Mouse (Mus musculus) testis, adult 2 months (tissue): ENCODE data around the gene Hist1h3g.

Experiments
- CTCF ChIP-seq: fragments of 200-500 bp; IDR thresholded peaks from 2 replicates; pipeline ENCODE4 v1.5.1; 2012; ENCODE audit warnings: low read depth, mild to moderate bottlenecking, inconsistent platforms, low read length, moderate library complexity; ENCODE audit not compliant: control insufficient read depth, insufficient read depth, insufficient replicate concordance
- POLR2A ChIP-seq: fragments of 200-500 bp; IDR thresholded peaks from 2 replicates; pipeline ENCODE4 v1.6.1; 2012; ENCODE audit warnings: low read depth, mild to moderate bottlenecking, inconsistent platforms, low read length, moderate library complexity; ENCODE audit not compliant: control insufficient read depth

- TF ChIP-seq POLR2A: no peak
- no peak for TF ChIP-seq CTCF
These were observed 17.0 kb upstream of the Hist1h3g start for GRCm38 (mm10) chr13:23518295-23518603.
